Mouse (Mus musculus) cerebellum, postnatal 36 days (tissue): ENCODE measurements around the gene Zfand5.

Experiments
- DNase-seq, 2 experiments: peaks; one replicate each; pipeline ENCODE4 v3.0.0; 2021 to 2022; ENCODE audit warnings: mixed read lengths in 2 of 2

Zfand5 gene

DNA sequence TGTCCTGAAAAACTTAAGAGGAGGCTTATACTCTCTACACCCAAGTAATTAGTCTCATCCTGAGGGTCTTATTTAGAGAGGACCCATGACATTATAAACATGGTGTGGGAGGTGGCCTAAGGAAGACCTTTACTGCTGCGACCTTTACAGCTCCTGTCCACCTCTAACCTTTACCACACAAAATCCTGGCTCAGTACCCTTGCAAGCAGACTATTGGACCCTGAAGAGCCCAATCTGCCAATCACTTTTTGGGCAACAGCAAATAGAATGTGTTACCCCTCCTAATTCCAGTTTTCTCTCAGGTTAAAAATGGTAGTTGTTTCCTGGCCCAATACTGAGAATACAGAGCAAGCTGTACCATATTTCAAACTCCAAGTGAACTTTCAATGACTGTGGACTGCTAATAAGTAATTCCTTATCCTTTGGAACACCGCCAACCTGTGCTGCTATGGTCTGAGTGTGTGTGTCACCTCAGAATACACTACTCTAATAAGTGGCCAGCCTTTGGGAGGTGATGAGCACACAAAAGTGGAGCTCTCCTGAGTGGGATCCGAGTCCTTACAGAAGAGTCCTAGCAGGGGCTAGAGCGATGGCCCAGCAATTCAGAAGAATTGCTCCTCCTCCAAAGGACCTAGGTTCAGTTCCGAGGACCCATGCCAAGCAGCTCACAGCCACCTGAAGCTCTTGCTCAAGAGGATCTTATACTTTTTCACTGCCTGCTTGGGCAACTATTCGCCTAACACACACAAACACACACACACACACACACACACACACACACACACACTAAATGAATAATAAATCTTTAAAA is 58.4 kb downstream of the Zfand5 start:
- DNase-seq, result no peak

DNA sequence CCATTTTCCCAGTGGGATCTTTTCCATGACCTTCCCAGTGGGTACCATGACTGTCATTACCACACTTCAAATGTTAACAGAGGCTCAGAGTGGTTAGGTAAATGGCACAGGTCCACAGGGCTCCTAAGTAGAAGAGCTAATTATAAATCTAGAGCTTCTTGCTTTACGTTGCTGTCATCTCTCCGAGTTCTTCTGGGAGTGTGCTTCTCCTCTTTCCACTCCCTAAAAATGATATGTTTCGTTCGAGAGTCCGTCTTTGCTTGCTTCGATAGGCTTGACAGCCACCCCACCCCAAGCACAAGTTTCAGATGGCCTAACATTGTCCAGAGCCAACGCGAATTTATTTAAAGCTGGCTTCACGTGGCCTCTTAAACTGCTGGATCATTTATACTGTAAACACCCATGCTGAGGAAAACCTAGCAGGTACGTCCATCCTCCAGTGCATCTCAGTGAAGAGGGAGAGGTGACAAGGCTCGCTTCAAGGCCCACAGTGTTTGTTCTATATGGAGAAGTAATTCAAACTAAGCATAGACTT is 59.6 kb downstream of the Zfand5 start:
- DNase-seq, result no peak
